Mouse (Mus musculus): ENCODE measurements around the gene Txndc17. TPM values are rescaled to one million over a fixed set of nuclear protein-coding genes. Genes with fewer than 3 reads are reported as not detected.

Gene Txndc17
- polyA plus RNA-seq, 1 experiment from 2014 or later: 160 TPM

Other genes with a start within 250 kb of the Txndc17 start
- 0.43 and 0.63 TPM in 2 replicates for gene Aipl1, start 170.0 kb upstream of the Txndc17 start, polyA plus RNA-seq (2015; fragmentation: Nextera tagmentation; extraction: Ambion mirVana)
- gene Pimreg, start 165.5 kb upstream of the Txndc17 start, polyA plus RNA-seq (2015; fragmentation: Nextera tagmentation; extraction: Ambion mirVana): 79.0 and 80.7 TPM in 2 replicates
- 1.8 and 2.1 TPM in 2 replicates for gene Pitpnm3, start 71.8 kb upstream of the Txndc17 start, polyA plus RNA-seq (2015; fragmentation: Nextera tagmentation; extraction: Ambion mirVana)
- 1.6 and 1.9 TPM in 2 replicates for gene Gm43951, start 707 bp upstream of the Txndc17 start, polyA plus RNA-seq (2015; fragmentation: Nextera tagmentation; extraction: Ambion mirVana)
- gene 4933427D14Rik, start 88 bp upstream of the Txndc17 start, polyA plus RNA-seq (2015; fragmentation: Nextera tagmentation; extraction: Ambion mirVana): 27.9 and 31.0 TPM in 2 replicates
- gene Med31, start 8.0 kb downstream of the Txndc17 start, polyA plus RNA-seq (2015; fragmentation: Nextera tagmentation; extraction: Ambion mirVana): 66.7 and 72.9 TPM in 2 replicates
- 0.69 and 0.93 TPM in 2 replicates for gene Slc13a5, start 59.7 kb downstream of the Txndc17 start, polyA plus RNA-seq (2015; fragmentation: Nextera tagmentation; extraction: Ambion mirVana)
- 1.6 and 1.9 TPM in 2 replicates for gene Xaf1, start 94.1 kb downstream of the Txndc17 start, polyA plus RNA-seq (2015; fragmentation: Nextera tagmentation; extraction: Ambion mirVana)
- gene Fbxo39, start 106.9 kb downstream of the Txndc17 start, polyA plus RNA-seq (2015; fragmentation: Nextera tagmentation; extraction: Ambion mirVana): not detected in 2 replicates
- gene Tekt1, start 154.9 kb downstream of the Txndc17 start, polyA plus RNA-seq (2015; fragmentation: Nextera tagmentation; extraction: Ambion mirVana): 6.4 and 6.8 TPM in 2 replicates
- 3.2 and 3.8 TPM in 2 replicates for gene Smtnl2, start 204.2 kb downstream of the Txndc17 start, polyA plus RNA-seq (2015; fragmentation: Nextera tagmentation; extraction: Ambion mirVana)
- not detected in 2 replicates for gene Ggt6, start 228.0 kb downstream of the Txndc17 start, polyA plus RNA-seq (2015; fragmentation: Nextera tagmentation; extraction: Ambion mirVana)
- 84.6 and 86.2 TPM in 2 replicates for gene Mybbp1a, start 233.8 kb downstream of the Txndc17 start, polyA plus RNA-seq (2015; fragmentation: Nextera tagmentation; extraction: Ambion mirVana)